Mouse (Mus musculus) neural tube, embryonic 14.5 days (tissue): Measurements from ENCODE around the gene Zfp64. TPM values are rescaled to one million over a fixed set of nuclear protein-coding genes. Genes with fewer than 3 reads are reported as not detected.
"Not testable (repeated sequence)": the region's sequence is repeated elsewhere in the genome, so short reads cannot be mapped to it uniquely, and the experiment has no call there.

Experiments
- ATAC-seq: fragments of 200-750 bp; cut with Nextera tagmentation; 2 replicates; pipeline ENCODE4 v1.8.0; 2017; ENCODE audit warnings: low read depth, mild to moderate bottlenecking, moderate TSS enrichment, moderate library complexity
- H3K27ac ChIP-seq: fragments of 300-500 bp; sonication (generic); 2 replicates; pipeline ENCODE4 v1.5.1; 2014; ENCODE audit warnings: low read depth, mild to moderate bottlenecking, control low read depth, low read length, moderate library complexity, mixed read lengths
- H3K27me3 ChIP-seq: fragments of 300-500 bp; sonication (generic); 2 replicates; pipeline ENCODE4 v1.6.1; 2014; ENCODE audit warnings: low read length; ENCODE audit not compliant: control insufficient read depth, insufficient read depth
- H3K36me3 ChIP-seq: fragments of 300-500 bp; sonication (generic); 2 replicates; pipeline ENCODE4 v1.6.1; 2014; ENCODE audit warnings: low read length, mixed read lengths; ENCODE audit not compliant: control insufficient read depth, insufficient read depth
- H3K4me1 ChIP-seq: fragments of 300-500 bp; sonication (generic); 2 replicates; pipeline ENCODE4 v1.6.1; 2014; ENCODE audit warnings: low read length; ENCODE audit not compliant: control insufficient read depth, insufficient read depth
- H3K4me2 ChIP-seq: fragments of 300-500 bp; sonication (generic); 2 replicates; pipeline ENCODE4 v1.6.1; 2014; ENCODE audit warnings: mild to moderate bottlenecking, low read depth, low read length, control low read depth
- H3K4me3 ChIP-seq: fragments of 300-500 bp; sonication (generic); 2 replicates; pipeline ENCODE4 v1.5.1; 2014; ENCODE audit warnings: low read depth, low read length, control low read depth, mixed read lengths
- H3K9ac ChIP-seq: fragments of 300-500 bp; sonication (generic); replicated peaks from 2 replicates; pipeline ENCODE4 v1.6.1; 2014; ENCODE audit warnings: low read depth, mild to moderate bottlenecking, control low read depth, low read length, mixed read lengths
- H3K9me3 ChIP-seq: fragments of 300-500 bp; sonication (generic); 2 replicates; pipeline ENCODE4 v1.6.1; 2016; ENCODE audit warnings: low read length; ENCODE audit not compliant: control insufficient read depth
- WGBS: fragments of 180-500 bp; shearing (Covaris S2); extraction: QIAGEN DNeasy Blood & Tissue Kit; methylation state at CpG from one replicate; pipeline ENCODE4 v1.1.7; 2014; 5-methylcytosine and 5-hydroxymethylcytosine counted together
- polyA plus RNA-seq: library from polyadenylated mRNA; unstranded; fragments of >200 nt; fragmentation: Nextera tagmentation; extraction: Ambion mirVana; gene quantifications from 2 replicates; pipeline ENCODE4 v1.2.1, GENCODE M21; 2014

Gene Zfp64
- polyA plus RNA-seq, 1 experiment from 2014 or later: 24.5 TPM

DNA sequence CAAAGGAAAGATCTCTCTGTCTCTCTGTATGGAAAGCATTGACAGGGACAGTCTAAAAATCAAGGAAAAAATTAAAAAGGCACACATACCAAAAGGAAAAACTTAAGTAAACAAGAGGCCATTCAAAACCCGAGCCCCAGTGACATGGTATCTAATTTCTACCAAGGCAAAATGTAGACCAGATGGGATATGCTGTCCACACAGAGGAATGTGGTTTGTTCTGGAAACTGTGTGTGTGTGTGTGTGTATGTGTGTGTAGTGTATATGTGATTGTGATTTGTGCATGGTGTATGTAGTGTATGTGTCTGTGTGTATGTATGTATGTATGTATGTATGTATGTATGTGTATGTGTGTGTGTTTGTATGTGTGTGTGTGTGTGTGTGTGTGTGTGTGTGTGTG, 100.6 kb downstream of the Zfp64 start:
- Histone ChIP-seq H3K36me3 (no peaks in the 10 kb centered on the region), H3K9me3 (no peaks in the 10 kb centered on the region), H3K4me1 (no peaks in the 10 kb centered on the region), H3K4me3 (no peak overlapping the region), H3K4me2 (no peak overlapping the region), H3K9ac (no peak overlapping the region), H3K27me3 (no peaks in the 10 kb centered on the region), H3K27ac (no peak overlapping the region)
- no peak for ATAC-seq
- 69% methylated on average over 1 of the region's 1 CpGs for WGBS

DNA sequence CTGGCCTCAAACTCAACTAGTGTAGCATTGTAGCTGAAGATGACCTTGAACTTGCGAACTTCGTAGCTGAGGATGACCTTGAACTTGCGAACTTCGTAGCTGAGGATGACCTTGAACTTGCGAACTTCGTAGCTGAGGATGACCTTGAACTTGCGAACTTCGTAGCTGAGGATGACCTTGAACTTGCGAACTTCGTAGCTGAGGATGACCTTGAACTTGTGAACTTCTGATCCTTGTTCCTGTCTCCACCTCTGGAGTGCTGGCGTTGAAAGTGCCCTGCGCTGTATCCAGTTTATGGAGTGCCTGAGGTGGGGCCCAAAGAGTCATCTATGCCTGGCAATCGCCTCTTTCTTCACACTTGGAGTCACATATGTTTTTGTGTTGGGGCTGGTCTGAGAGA, 101.5 kb downstream of the Zfp64 start:
- H3K27me3 ChIP-seq, H3K9me3 ChIP-seq, H3K4me1 ChIP-seq, H3K4me3 ChIP-seq, H3K36me3 ChIP-seq, H3K4me2 ChIP-seq, ATAC-seq, H3K27ac ChIP-seq, H3K9ac ChIP-seq: not testable (repeated sequence)
- 93% methylated on average over 11 of the region's 13 CpGs for WGBS

DNA sequence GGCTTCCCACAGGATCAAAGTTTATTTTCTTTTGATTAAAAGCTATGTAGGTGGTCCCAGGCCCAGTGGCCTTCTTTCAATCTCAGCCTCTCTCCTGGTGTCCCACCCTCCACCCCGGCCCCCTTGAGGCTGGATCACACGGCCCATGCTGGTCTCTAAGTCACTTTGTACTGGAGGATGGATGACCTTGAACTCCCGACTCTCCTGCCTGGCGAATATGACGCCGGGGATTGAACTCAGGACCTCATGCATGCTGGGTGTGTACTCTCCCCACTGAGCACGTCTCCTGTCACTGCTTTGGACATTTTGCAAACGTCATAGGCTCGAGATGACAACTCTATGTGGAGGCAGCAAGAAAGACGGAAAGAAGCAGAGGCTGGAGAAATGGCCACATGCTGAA, 103.8 kb downstream of the Zfp64 start:
- no peak for ATAC-seq
- WGBS: 66% methylated on average over 10 of the region's 10 CpGs
- H3K27ac ChIP-seq: no peak overlapping the region

DNA sequence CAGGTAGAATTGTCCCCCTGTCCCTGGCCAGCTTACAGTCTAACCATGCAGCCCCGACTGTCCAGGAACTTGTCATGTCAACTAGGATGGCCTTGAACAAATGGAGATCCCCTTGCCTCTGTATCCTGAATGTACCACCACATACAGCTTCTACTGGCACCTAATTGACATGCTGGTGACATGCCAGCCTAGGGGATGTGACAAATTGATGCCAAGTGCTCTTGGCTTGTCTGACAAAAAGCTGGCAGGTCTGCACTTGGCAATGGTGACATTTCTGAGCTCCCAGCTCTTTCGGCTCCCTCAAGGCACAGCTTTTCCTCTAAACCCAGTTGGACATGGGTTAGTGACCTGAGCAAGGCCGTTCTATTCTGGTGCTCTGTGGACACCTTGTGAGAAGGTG, 106.8 kb downstream of the Zfp64 start:
- H3K9me3 ChIP-seq: no peaks in the 10 kb centered on the region
- H3K36me3 ChIP-seq: no peaks in the 10 kb centered on the region
- ATAC-seq: no peak
- H3K4me2 ChIP-seq: no peak overlapping the region
- H3K4me3 ChIP-seq: no peak overlapping the region
- no peaks in the 10 kb centered on the region for H3K4me1 ChIP-seq
- H3K27me3 ChIP-seq: no peaks in the 10 kb centered on the region
- 90% methylated on average over 3 of the region's 3 CpGs for WGBS
- no peak overlapping the region for H3K9ac ChIP-seq
- no peak overlapping the region for H3K27ac ChIP-seq

More for the DNA sequence above, 103.8 kb downstream of the Zfp64 start:
- no peak overlapping the region for H3K9ac ChIP-seq
- no peaks in the 10 kb centered on the region for H3K4me1 ChIP-seq
- no peaks in the 10 kb centered on the region for H3K36me3 ChIP-seq
- no peaks in the 10 kb centered on the region for H3K9me3 ChIP-seq
- H3K4me3 ChIP-seq: no peak overlapping the region
- no peaks in the 10 kb centered on the region for H3K27me3 ChIP-seq
- no peak overlapping the region for H3K4me2 ChIP-seq

DNA sequence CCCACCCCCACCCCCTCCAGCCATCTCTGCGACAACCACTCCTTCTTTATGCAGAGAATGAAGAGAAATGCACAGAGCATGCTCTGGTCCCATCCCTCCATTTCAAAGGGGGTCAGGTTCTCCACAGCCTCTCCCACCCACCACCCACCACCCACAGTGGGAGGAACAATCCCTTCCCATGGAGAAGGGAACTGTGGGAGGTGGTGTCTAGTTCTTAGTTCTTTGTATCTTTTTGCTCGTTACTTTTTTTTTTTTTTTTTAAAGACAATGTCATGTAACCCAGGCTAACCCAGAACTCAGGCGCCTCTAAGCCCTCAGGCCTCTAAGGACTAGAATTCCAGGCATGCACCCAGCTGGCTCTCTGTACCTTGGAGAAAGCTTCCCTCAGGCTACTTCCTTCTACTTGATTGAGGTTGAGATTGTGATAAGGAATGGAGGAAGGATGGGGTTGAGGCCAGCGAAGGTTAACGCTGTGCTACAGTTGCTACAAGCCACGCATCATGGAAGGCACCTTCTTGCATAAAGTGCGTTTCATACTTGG, 109.1 kb downstream of the Zfp64 start:
- 83% methylated on average over 7 of the region's 7 CpGs for WGBS
- no peak for ATAC-seq
- Histone ChIP-seq H3K4me2 (no peak overlapping the region), H3K9me3 (no peaks in the 10 kb centered on the region), H3K27ac (no peak overlapping the region), H3K36me3 (no peaks in the 10 kb centered on the region), H3K4me1 (peaks cover 5% of the 10 kb centered on the region; the same call in 1 of the 2 replicates), H3K27me3 (0 out of 2 replicates have a peak, but pooled peaks cover 4% of the 10 kb centered on the region), H3K9ac (no peak overlapping the region), H3K4me3 (no peak overlapping the region)

Other genes starting within 250 kb of the Zfp64 start
- 75.2 and 76.8 TPM in 2 replicates for gene Atp9a, start 213.2 kb downstream of the Zfp64 start, polyA plus RNA-seq
- gene Sall4, start 187.6 kb downstream of the Zfp64 start, polyA plus RNA-seq: 0.82 and 1.1 TPM in 2 replicates